Mouse (Mus musculus): ENCODE measurements around the gene Wdr46. TPM values are rescaled to one million over a fixed set of nuclear protein-coding genes. Genes with fewer than 3 reads are reported as not detected.

Wdr46 gene
- polyA plus RNA-seq, 1 experiment: 21.4 TPM

DNA sequence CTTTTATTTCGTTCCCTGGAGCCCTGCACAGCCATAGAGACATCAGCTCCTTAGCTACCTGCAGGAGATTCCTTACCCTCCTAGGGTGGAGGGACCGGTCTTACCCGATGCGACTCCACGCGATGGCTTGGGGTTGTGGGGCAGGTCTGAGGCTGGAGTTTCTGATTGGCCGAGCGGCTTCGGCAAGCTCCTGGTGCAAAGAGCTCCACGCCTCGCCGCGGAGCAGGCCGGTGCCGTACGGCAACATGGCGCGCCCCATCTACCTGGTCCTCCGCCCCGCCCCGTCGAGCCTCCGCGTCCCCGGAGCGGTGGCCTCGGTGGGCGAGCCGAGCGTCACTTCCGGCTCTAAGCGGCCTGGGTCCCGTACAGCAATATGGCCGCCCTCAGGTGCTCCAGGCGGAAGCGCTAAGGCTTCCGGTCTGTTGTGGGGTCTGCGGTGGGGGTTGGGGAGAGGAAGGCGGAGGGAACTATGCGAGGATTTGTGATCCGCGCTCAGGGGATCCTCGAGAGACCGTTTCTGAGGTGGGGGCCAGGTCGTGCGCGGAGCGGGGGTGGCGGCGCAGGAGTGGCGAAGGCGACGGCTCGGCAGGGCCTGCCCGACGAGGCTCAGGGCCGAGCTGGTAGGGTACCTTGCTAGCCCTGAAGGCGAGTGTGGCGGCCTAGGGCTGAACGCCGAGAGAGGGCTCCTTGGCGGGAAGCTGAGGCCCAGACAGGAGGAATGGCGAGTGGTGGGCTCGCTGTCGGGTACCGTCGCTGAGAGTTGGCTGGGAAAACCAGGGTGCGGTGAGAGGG, 31.2 kb upstream of the Wdr46 start, which contains the start of gene Daxx:
TSS of gene Daxx (plus strand) at position 338 of the 792 bp plus-strand sequence.
- TF ChIP-seq CTCF (IDR thresholded peaks at IDR 0.05; ENCODE audit: control insufficient read depth, insufficient read depth, low read length) (no peak), POLR2A (IDR thresholded peaks at IDR 0.05; ENCODE audit: borderline replicate concordance, control insufficient read depth, low read depth, low read length) (peak; percentile 32; the same call in 1 of the 2 replicates)
- WGBS: under 1% methylated on average over 68 of the region's 68 CpGs
- Histone ChIP-seq H3K4me3 (replicated peaks; ENCODE audit: control insufficient read depth, low read depth, low read length) (peak within 1 kb of the TSS; percentile 79), H3K27ac (ENCODE audit: control insufficient read depth, insufficient read depth, low read depth, low read length, poor library complexity) (peak within 1 kb of the TSS; percentile 91), H3K4me1 (ENCODE audit: control insufficient read depth, insufficient read depth, low read length) (no peaks in the 10 kb centered on the region; the same call in 1 of the 2 replicates)

DNA sequence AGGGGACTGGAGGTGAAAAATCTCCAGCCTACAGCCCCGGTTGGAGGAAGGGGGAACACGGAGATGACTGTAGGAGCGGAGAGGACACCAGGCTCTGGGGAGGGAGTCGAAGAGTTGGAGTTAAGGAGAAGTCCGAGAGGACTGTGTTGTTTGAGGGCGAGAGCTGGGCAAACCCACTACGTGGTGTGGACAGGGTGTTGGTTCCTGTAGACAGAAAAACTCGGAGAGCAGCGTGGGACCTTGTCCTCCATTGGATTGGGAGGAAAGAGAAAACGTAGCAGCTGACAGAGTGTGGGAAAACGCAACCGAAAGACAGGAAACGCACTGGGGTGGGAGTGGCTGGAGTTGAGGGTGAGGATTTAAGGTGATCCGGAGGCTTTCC, 30.6 kb upstream of the Wdr46 start:
- Histone ChIP-seq H3K4me1 (ENCODE audit: control insufficient read depth, insufficient read depth, low read length) (no peaks in the 10 kb centered on the region; the same call in 1 of the 2 replicates), H3K4me3 (replicated peaks; ENCODE audit: control insufficient read depth, low read depth, low read length) (peak overlapping the region; percentile 79), H3K27ac (ENCODE audit: control insufficient read depth, insufficient read depth, low read depth, low read length, poor library complexity) (peak overlapping the region; percentile 91)
- TF ChIP-seq CTCF (IDR thresholded peaks at IDR 0.05; ENCODE audit: control insufficient read depth, insufficient read depth, low read length) (no peak), POLR2A (IDR thresholded peaks at IDR 0.05; ENCODE audit: borderline replicate concordance, control insufficient read depth, low read depth, low read length) (no peak)
- WGBS: under 1% methylated on average over 14 of the region's 14 CpGs

DNA sequence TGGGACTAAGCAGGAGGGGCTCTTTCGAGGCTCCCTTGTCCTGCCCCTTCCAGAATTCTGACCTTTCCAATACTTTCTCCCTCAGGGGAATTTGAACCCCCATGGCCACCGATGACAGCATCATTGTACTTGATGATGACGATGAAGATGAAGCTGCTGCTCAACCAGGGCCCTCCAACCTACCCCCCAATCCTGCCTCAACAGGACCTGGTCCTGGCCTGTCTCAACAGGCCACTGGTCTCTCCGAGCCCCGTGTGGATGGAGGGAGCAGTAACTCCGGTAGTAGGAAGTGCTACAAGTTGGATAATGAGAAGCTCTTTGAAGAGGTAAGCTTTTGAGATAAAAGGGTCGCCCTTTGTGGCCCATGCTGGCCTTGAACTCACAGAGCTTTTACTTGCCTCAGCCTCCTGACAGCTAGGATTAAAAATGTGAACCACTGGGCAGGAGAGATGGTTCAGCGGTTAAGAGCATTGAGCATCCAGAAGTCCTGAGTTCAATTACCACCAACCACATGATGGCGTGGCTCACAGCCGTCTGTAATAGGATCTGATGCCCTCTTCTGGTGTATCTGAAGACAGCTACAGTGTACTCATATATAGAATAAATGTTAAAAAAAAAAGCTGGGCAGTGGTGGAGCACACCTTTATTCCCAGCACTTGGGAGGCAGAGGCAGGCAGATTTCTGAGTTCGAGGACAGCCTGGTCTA, 30.0 kb upstream of the Wdr46 start:
- H3K27ac ChIP-seq (ENCODE audit: control insufficient read depth, insufficient read depth, low read depth, low read length, poor library complexity): peak overlapping the region; percentile 91
- no peak for TF ChIP-seq CTCF (IDR thresholded peaks at IDR 0.05; ENCODE audit: control insufficient read depth, insufficient read depth, low read length)
- TF ChIP-seq POLR2A (IDR thresholded peaks at IDR 0.05; ENCODE audit: borderline replicate concordance, control insufficient read depth, low read depth, low read length): no peak
- H3K4me1 ChIP-seq (ENCODE audit: control insufficient read depth, insufficient read depth, low read length): peaks cover 2% of the 10 kb centered on the region
- H3K4me3 ChIP-seq (replicated peaks; ENCODE audit: control insufficient read depth, low read depth, low read length): peak overlapping the region; percentile 79
- WGBS: 39% methylated on average over 11 of the region's 11 CpGs

DNA sequence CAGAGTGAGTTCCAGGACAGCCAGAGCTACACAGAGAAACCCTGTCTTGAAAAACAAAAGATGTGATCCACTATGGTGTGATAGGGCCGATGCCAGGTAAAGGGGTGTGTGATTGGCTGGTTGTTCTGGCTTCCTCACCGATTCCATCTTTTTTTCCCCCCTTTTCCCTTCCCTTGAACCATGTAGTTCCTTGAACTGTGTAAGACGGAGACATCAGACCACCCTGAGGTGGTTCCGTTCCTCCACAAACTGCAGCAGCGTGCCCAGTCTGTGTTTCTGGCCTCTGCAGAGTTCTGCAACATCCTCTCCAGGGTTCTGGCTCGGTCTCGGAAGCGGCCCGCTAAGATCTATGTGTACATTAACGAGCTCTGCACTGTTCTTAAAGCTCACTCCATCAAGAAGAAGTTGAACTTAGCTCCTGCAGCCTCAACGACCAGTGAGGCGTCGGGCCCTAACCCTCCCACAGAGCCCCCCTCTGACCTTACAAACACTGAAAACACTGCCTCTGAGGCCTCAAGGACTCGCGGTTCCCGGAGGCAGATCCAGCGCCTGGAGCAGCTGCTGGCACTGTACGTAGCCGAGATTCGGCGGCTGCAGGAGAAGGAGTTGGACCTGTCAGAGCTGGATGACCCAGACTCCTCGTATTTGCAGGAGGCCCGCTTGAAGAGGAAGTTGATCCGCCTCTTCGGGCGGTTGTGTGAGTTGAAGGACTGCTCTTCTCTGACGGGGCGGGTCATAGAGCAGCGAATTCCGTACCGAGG, 29.2 kb upstream of the Wdr46 start:
- no peak overlapping the region for H3K27ac ChIP-seq (ENCODE audit: control insufficient read depth, insufficient read depth, low read depth, low read length, poor library complexity)
- peaks cover 2% of the 10 kb centered on the region for H3K4me1 ChIP-seq (ENCODE audit: control insufficient read depth, insufficient read depth, low read length)
- TF ChIP-seq POLR2A (IDR thresholded peaks at IDR 0.05; ENCODE audit: borderline replicate concordance, control insufficient read depth, low read depth, low read length) (no peak), CTCF (IDR thresholded peaks at IDR 0.05; ENCODE audit: control insufficient read depth, insufficient read depth, low read length) (no peak)
- 88% methylated on average over 31 of the region's 31 CpGs for WGBS
- no peak overlapping the region for H3K4me3 ChIP-seq (replicated peaks; ENCODE audit: control insufficient read depth, low read depth, low read length)

DNA sequence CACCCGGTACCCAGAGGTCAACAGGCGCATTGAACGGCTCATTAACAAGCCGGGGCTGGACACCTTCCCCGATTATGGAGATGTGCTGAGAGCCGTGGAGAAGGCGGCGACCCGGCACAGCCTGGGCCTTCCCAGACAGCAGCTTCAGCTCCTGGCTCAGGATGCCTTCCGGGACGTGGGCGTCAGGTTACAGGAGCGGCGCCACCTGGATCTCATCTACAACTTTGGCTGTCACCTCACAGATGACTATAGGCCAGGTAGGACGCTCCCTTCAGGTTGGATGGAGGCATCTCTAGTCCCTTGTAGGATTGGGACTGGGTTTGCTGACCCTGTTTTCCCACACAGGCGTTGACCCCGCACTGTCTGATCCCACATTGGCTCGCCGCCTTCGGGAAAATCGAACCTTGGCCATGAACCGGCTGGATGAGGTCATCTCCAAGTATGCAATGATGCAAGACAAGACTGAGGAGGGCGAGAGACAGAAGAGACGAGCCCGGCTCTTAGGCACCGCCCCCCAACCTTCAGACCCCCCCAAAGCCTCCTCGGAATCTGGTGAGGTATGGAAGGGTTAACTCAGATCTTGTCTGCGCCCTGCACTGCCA, 28.5 kb upstream of the Wdr46 start:
- Histone ChIP-seq H3K27ac (ENCODE audit: control insufficient read depth, insufficient read depth, low read depth, low read length, poor library complexity) (no peak overlapping the region), H3K4me3 (replicated peaks; ENCODE audit: control insufficient read depth, low read depth, low read length) (no peak overlapping the region), H3K4me1 (ENCODE audit: control insufficient read depth, insufficient read depth, low read length) (peaks cover 3% of the 10 kb centered on the region)
- 91% methylated on average over 28 of the region's 28 CpGs for WGBS
- TF ChIP-seq POLR2A (IDR thresholded peaks at IDR 0.05; ENCODE audit: borderline replicate concordance, control insufficient read depth, low read depth, low read length) (no peak), CTCF (IDR thresholded peaks at IDR 0.05; ENCODE audit: control insufficient read depth, insufficient read depth, low read length) (no peak)

DNA sequence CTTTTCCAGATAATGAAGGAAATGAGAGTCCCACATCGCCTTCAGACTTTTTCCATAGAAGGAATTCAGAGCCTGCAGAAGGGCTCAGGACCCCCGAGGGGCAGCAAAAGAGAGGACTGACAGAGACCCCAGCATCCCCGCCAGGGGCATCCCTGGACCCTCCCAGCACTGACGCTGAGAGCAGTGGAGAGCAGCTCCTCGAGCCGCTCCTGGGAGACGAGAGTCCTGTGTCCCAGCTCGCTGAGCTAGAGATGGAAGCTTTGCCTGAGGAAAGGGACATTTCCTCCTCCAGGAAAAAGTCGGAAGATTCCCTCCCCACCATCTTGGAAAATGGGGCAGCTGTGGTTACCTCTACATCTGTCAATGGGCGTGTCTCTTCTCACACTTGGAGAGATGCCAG, 27.2 kb upstream of the Wdr46 start:
- no peak overlapping the region for H3K27ac ChIP-seq (ENCODE audit: control insufficient read depth, insufficient read depth, low read depth, low read length, poor library complexity)
- peaks cover 5% of the 10 kb centered on the region for H3K4me1 ChIP-seq (ENCODE audit: control insufficient read depth, insufficient read depth, low read length)
- TF ChIP-seq CTCF (IDR thresholded peaks at IDR 0.05; ENCODE audit: control insufficient read depth, insufficient read depth, low read length) (no peak), POLR2A (IDR thresholded peaks at IDR 0.05; ENCODE audit: borderline replicate concordance, control insufficient read depth, low read depth, low read length) (no peak)
- 80% methylated on average over 10 of the region's 10 CpGs for WGBS
- no peak overlapping the region for H3K4me3 ChIP-seq (replicated peaks; ENCODE audit: control insufficient read depth, low read depth, low read length)

DNA sequence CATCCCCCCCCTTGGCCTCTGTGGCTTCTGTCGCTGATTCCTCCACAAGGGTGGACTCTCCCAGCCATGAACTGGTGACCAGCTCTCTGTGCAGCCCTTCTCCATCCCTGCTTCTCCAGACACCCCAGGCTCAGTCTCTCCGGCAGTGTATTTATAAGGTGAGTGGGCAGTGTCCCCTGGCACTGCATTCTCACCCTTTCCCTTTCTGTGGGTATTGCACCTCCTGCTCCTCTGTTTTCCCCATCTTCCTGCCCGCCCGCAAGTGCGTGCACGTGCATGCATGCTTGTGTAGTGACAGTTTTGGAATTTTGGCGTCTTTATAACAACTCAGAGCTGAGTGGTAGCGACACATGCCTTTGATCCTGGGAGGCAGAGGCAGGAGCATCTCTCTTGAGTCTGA, 26.6 kb upstream of the Wdr46 start:
- Histone ChIP-seq H3K4me3 (replicated peaks; ENCODE audit: control insufficient read depth, low read depth, low read length) (no peak overlapping the region), H3K4me1 (ENCODE audit: control insufficient read depth, insufficient read depth, low read length) (peaks cover 6% of the 10 kb centered on the region), H3K27ac (ENCODE audit: control insufficient read depth, insufficient read depth, low read depth, low read length, poor library complexity) (no peak overlapping the region)
- 90% methylated on average over 8 of the region's 8 CpGs for WGBS
- TF ChIP-seq CTCF (IDR thresholded peaks at IDR 0.05; ENCODE audit: control insufficient read depth, insufficient read depth, low read length) (no peak), POLR2A (IDR thresholded peaks at IDR 0.05; ENCODE audit: borderline replicate concordance, control insufficient read depth, low read depth, low read length) (no peak)

All from bone marrow, adult 2 months (tissue).